Mouse (Mus musculus): ENCODE results near the gene Tmem217. TPM values are rescaled to one million over a fixed set of nuclear protein-coding genes. Genes with fewer than 3 reads are reported as not detected.

Gene Tmem217
- polyA plus RNA-seq, 1 experiment from 2014 or later, result not detected

GRCm38 (mm10) chr17:29488978-29489970, 62.9 kb downstream of the Tmem217 start:
- Histone ChIP-seq H3K9ac (replicated peaks) (peak overlapping the region; percentile 90), H3K9me3 (ENCODE audit: low read length) (no peaks in the 10 kb centered on the region), H3K27ac (ENCODE audit: low read depth) (peak overlapping the region; percentile 98), H3K4me2 (ENCODE audit: low read depth, low read length) (peak overlapping the region; percentile 88), H3K27me3 (ENCODE audit: insufficient read depth, low read length) (no peaks in the 10 kb centered on the region), H3K4me1 (ENCODE audit: insufficient read depth) (peaks cover 31% of the 10 kb centered on the region), H3K36me3 (replicated peaks; ENCODE audit: insufficient read depth, low read length) (peaks cover 22% of the 10 kb centered on the region), H3K4me3 (ENCODE audit: low read depth, low read length) (peak overlapping the region; percentile 75)
- no peak for TF ChIP-seq CTCF (IDR thresholded peaks at IDR 0.05; ENCODE audit: low read depth)
- no peak for TF ChIP-seq EP300 (IDR thresholded peaks at IDR 0.05; ENCODE audit: low read depth)
- WGBS (ENCODE audit: insufficient replicate concordance), result 2% methylated on average over 30 of the region's 30 CpGs
- DNase-seq (peak; percentile 69), ATAC-seq (no peak)

- peaks cover 27% of the 10 kb centered on the region for H3K4me1 ChIP-seq (ENCODE audit: insufficient read depth)
- peak overlapping the region; percentile 88 for H3K4me2 ChIP-seq (ENCODE audit: low read depth, low read length)
- ATAC-seq (peak; percentile 15), DNase-seq (peak; percentile 42)
- H3K36me3 ChIP-seq (replicated peaks; ENCODE audit: insufficient read depth, low read length), result peaks cover 13% of the 10 kb centered on the region
- H3K9ac ChIP-seq (replicated peaks), result peak overlapping the region; percentile 90
- no peaks in the 10 kb centered on the region for H3K27me3 ChIP-seq (ENCODE audit: insufficient read depth, low read length)
- no peaks in the 10 kb centered on the region for H3K9me3 ChIP-seq (ENCODE audit: low read length)
- peak overlapping the region; percentile 75; the same call in 1 of the 2 replicates for H3K4me3 ChIP-seq (ENCODE audit: low read depth, low read length)
- TF ChIP-seq EP300 (IDR thresholded peaks at IDR 0.05; ENCODE audit: low read depth), result peak; percentile 85
- TF ChIP-seq CTCF (IDR thresholded peaks at IDR 0.05; ENCODE audit: low read depth), result no peak
- WGBS (ENCODE audit: insufficient replicate concordance), result 68% methylated on average over 8 of the region's 8 CpGs
- peak overlapping the region; percentile 98 for H3K27ac ChIP-seq (ENCODE audit: low read depth)
These were observed 63.8 kb downstream of the Tmem217 start for GRCm38 (mm10) chr17:29488257-29488977.

GRCm38 (mm10) chr17:29485336-29486233, 66.6 kb downstream of the Tmem217 start:
- Histone ChIP-seq H3K9ac (replicated peaks) (no peak overlapping the region), H3K4me1 (ENCODE audit: insufficient read depth) (peaks cover 29% of the 10 kb centered on the region), H3K27ac (ENCODE audit: low read depth) (0 out of 2 replicates have a peak overlapping the region, but pooled peaks have one; percentile 29), H3K4me2 (ENCODE audit: low read depth, low read length) (no peak overlapping the region), H3K4me3 (ENCODE audit: low read depth, low read length) (no peak overlapping the region), H3K36me3 (replicated peaks; ENCODE audit: insufficient read depth, low read length) (no peaks in the 10 kb centered on the region), H3K9me3 (ENCODE audit: low read length) (0 out of 2 replicates have a peak, but pooled peaks cover 2% of the 10 kb centered on the region), H3K27me3 (ENCODE audit: insufficient read depth, low read length) (no peaks in the 10 kb centered on the region)
- ATAC-seq, result no peak
- 71% methylated on average over 3 of the region's 3 CpGs for WGBS (ENCODE audit: insufficient replicate concordance)
- no peak for DNase-seq
- no peak for TF ChIP-seq CTCF (IDR thresholded peaks at IDR 0.05; ENCODE audit: low read depth)
- no peak for TF ChIP-seq EP300 (IDR thresholded peaks at IDR 0.05; ENCODE audit: low read depth)

- DNase-seq (no peak), ATAC-seq (no peak)
- Histone ChIP-seq H3K4me3 (ENCODE audit: low read depth, low read length) (no peak overlapping the region), H3K9me3 (ENCODE audit: low read length) (0 out of 2 replicates have a peak, but pooled peaks cover 2% of the 10 kb centered on the region), H3K4me1 (ENCODE audit: insufficient read depth) (peaks cover 29% of the 10 kb centered on the region), H3K9ac (replicated peaks) (no peak overlapping the region), H3K27me3 (ENCODE audit: insufficient read depth, low read length) (no peaks in the 10 kb centered on the region), H3K27ac (ENCODE audit: low read depth) (no peak overlapping the region), H3K4me2 (ENCODE audit: low read depth, low read length) (no peak overlapping the region), H3K36me3 (replicated peaks; ENCODE audit: insufficient read depth, low read length) (no peaks in the 10 kb centered on the region)
- WGBS (ENCODE audit: insufficient replicate concordance), result 89% methylated on average over 2 of the region's 2 CpGs
- TF ChIP-seq CTCF (IDR thresholded peaks at IDR 0.05; ENCODE audit: low read depth), result no peak
- TF ChIP-seq EP300 (IDR thresholded peaks at IDR 0.05; ENCODE audit: low read depth), result no peak
These were observed 67.8 kb downstream of the Tmem217 start for GRCm38 (mm10) chr17:29484431-29484830.

GRCm38 (mm10) chr17:29483282-29483681, 68.9 kb downstream of the Tmem217 start:
- ATAC-seq, result no peak

More at GRCm38 (mm10) chr17:29483282-29483681, 68.9 kb downstream of the Tmem217 start:
- Histone ChIP-seq H3K9ac (replicated peaks) (no peak overlapping the region), H3K27ac (ENCODE audit: low read depth) (no peak overlapping the region), H3K27me3 (ENCODE audit: insufficient read depth, low read length) (no peaks in the 10 kb centered on the region), H3K4me3 (ENCODE audit: low read depth, low read length) (no peak overlapping the region), H3K4me2 (ENCODE audit: low read depth, low read length) (no peak overlapping the region), H3K36me3 (replicated peaks; ENCODE audit: insufficient read depth, low read length) (no peaks in the 10 kb centered on the region), H3K9me3 (ENCODE audit: low read length) (0 out of 2 replicates have a peak, but pooled peaks cover 2% of the 10 kb centered on the region), H3K4me1 (ENCODE audit: insufficient read depth) (peaks cover 18% of the 10 kb centered on the region)
- TF ChIP-seq CTCF (IDR thresholded peaks at IDR 0.05; ENCODE audit: low read depth) (no peak), EP300 (IDR thresholded peaks at IDR 0.05; ENCODE audit: low read depth) (no peak)
- DNase-seq, result no peak
- WGBS (ENCODE audit: insufficient replicate concordance), result 97% methylated on average over 2 of the region's 2 CpGs
